Mouse (Mus musculus) forebrain, embryonic 14.5 days (tissue): ENCODE data around the gene Zfp949. TPM values are rescaled to one million over a fixed set of nuclear protein-coding genes. Genes with fewer than 3 reads are reported as not detected.

Experiments
- ATAC-seq: fragments of 200-750 bp; cut with Nextera tagmentation; 2 replicates; pipeline ENCODE4 v1.8.0; 2017; ENCODE audit warnings: mild to moderate bottlenecking, moderate library complexity
- DNase-seq: peaks from one replicate; pipeline ENCODE4 v3.0.0-alpha.2; 2015; ENCODE audit warnings: low spot score
- H3K27ac ChIP-seq: fragments of 300-500 bp; sonication (generic); 2 replicates; pipeline ENCODE4 v1.5.1; 2014; ENCODE audit warnings: low read depth, mild to moderate bottlenecking, control low read depth, low read length, moderate library complexity
- H3K27me3 ChIP-seq: fragments of 300-500 bp; sonication (generic); replicated peaks from 2 replicates; pipeline ENCODE4 v1.6.1; 2014; ENCODE audit warnings: low read length, control low read depth, mixed read lengths; ENCODE audit not compliant: control insufficient read depth, insufficient read depth
- H3K36me3 ChIP-seq: fragments of 300-500 bp; sonication (generic); 2 replicates; pipeline ENCODE4 v1.6.1; 2014; ENCODE audit warnings: low read length, control low read depth; ENCODE audit not compliant: control insufficient read depth, insufficient read depth
- H3K4me1 ChIP-seq: fragments of 300-500 bp; sonication (generic); 2 replicates; pipeline ENCODE4 v1.6.1; 2014; ENCODE audit warnings: antibody characterized with exemption, low read length, control low read depth; ENCODE audit not compliant: control insufficient read depth, insufficient read depth
- H3K4me2 ChIP-seq: fragments of 300-500 bp; sonication (generic); 2 replicates; pipeline ENCODE4 v1.6.1; 2014; ENCODE audit warnings: mild to moderate bottlenecking, control low read depth, low read length
- H3K4me3 ChIP-seq: fragments of 300-500 bp; sonication (generic); 2 replicates; pipeline ENCODE4 v1.5.1; 2014; ENCODE audit warnings: low read depth, low read length, control low read depth
- H3K9ac ChIP-seq: fragments of 300-500 bp; sonication (generic); 2 replicates; pipeline ENCODE4 v1.6.1; 2014; ENCODE audit warnings: mild to moderate bottlenecking, low read length, control low read depth, moderate library complexity
- H3K9me3 ChIP-seq: fragments of 300-500 bp; sonication (generic); replicated peaks from 2 replicates; pipeline ENCODE4 v1.6.1; 2016; ENCODE audit warnings: low read length, control low read depth, mixed read lengths; ENCODE audit not compliant: control insufficient read depth
- WGBS: fragments of 180-500 bp; shearing (Covaris S2); extraction: QIAGEN DNeasy Blood & Tissue Kit; methylation state at CpG from one replicate; pipeline ENCODE4 v1.1.7; 2014; 5-methylcytosine and 5-hydroxymethylcytosine counted together
- polyA plus RNA-seq: library from polyadenylated mRNA; unstranded; fragments of >200 nt; fragmentation: Nextera tagmentation; extraction: Ambion mirVana; gene quantifications from 2 replicates; pipeline ENCODE4 v1.2.1, GENCODE M21; 2014

Gene Zfp949
- polyA plus RNA-seq, 1 experiment from 2014 or later, result 11.8 TPM

DNA sequence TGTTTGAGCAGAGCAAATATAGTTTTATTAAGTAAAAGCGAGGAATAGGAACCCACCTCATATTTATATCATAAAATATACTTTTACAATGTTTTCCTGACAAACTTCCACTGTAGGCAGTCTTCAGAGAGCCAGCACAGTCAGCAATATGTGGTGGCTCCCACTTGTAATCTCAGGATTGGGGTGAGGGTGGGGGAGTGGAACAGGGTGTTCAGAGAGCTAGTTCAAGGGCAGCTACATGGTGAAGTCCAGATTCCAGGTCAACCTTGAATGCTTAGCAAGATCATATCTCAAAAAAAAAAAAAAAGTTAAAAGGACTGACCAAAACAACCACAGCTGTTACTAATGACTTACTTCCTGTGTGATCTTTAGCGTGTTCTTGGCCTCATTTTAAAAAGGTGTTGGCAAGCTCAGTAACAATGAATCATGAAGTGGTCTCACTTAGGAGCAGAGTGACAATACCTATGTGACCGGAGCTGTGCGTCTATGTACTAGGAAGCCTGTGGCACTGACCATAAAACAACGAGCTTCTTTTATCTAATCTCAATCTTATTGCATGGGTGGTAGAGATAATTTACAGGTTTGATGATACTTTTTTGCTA is 17.7 kb upstream of the Zfp949 start:
- Histone ChIP-seq H3K4me1 (no peaks in the 10 kb centered on the region), H3K36me3 (no peaks in the 10 kb centered on the region), H3K4me2 (no peak overlapping the region), H3K4me3 (no peak overlapping the region), H3K9ac (no peak overlapping the region), H3K9me3 (no peaks in the 10 kb centered on the region), H3K27me3 (no peaks in the 10 kb centered on the region), H3K27ac (no peak overlapping the region)
- DNase-seq (no peak), ATAC-seq (no peak)
- 89% methylated on average over 5 of the region's 5 CpGs for WGBS

DNA sequence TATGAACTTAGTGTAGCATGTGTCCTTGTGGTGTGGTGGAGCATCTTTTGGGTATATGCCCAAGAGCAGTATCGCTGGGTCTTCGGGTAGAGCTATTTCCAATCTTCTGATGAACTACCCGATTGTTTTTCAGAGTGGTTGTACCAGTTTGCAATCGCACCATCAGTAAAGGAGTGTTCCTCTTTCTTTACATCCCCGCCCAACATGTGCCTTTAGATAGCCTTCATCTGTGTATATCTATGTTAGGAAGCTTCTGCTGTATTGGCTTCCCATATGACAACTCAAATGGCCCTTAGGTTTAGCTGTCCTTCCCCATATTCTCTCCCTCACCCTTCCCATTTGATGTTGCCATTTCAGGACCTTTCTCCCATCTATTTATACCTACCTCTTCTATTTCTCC is 13.7 kb upstream of the Zfp949 start:
- H3K27me3 ChIP-seq, result no peaks in the 10 kb centered on the region
- no peak overlapping the region for H3K27ac ChIP-seq
- no peak overlapping the region for H3K9ac ChIP-seq
- no peaks in the 10 kb centered on the region for H3K36me3 ChIP-seq
- DNase-seq (no peak), ATAC-seq (no peak)
- 95% methylated on average over 5 of the region's 5 CpGs for WGBS
- H3K4me2 ChIP-seq, result no peak overlapping the region
- no peaks in the 10 kb centered on the region for H3K9me3 ChIP-seq
- no peak overlapping the region for H3K4me3 ChIP-seq
- no peaks in the 10 kb centered on the region for H3K4me1 ChIP-seq

- WGBS, result 69% methylated on average over 5 of the region's 5 CpGs
- no peaks in the 10 kb centered on the region for H3K27me3 ChIP-seq
- no peak overlapping the region for H3K4me3 ChIP-seq
- no peak overlapping the region for H3K9ac ChIP-seq
- H3K4me2 ChIP-seq, result no peak overlapping the region
- H3K4me1 ChIP-seq, result no peaks in the 10 kb centered on the region
- H3K36me3 ChIP-seq, result no peaks in the 10 kb centered on the region
- ATAC-seq (no peak), DNase-seq (no peak)
- H3K27ac ChIP-seq, result no peak overlapping the region
- H3K9me3 ChIP-seq, result no peaks in the 10 kb centered on the region
These were observed 8.1 kb upstream of the Zfp949 start for GRCm38 (mm10) chr9:88539546-88540224.

DNA sequence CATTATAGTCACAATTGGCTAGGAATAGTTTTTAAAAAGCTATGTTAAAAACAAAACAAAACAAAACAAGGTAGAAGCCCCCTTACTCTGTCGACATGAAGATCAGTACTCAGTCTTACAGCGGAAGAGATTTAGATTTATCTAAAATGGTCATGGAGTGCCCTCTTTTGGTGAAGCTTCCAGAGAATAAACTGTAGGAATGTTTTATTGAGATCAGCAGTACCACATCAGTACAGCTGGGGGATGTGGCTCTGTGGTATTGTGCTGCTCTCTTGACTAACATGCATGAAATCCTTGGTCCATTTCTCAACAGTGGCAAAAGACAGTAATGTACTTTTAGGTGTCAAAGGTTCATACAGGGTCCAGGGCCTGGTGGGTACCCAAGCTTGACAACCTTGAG is 5.0 kb upstream of the Zfp949 start:
- peak; percentile 70 for DNase-seq

DNA sequence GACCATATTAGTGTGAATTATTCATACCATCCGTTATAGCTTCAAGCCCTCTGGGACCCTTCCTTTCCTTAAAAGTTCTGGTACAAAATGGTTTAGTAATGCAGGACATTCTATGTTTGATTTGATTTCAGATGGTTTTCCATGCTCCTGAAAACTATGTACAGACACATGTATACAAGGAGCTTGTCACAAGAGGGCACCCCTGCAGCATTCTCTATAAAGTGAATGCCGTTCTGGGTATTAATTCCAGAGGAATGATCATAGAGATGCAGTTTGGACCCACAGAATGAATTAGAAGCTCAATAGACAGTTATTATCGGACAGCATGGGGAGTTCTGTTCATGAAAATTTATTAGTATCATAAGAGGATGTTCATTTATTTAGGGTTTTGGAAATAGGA is 2.3 kb upstream of the Zfp949 start:
- Histone ChIP-seq H3K9me3 (no peaks in the 10 kb centered on the region), H3K4me3 (no peak overlapping the region), H3K9ac (no peak overlapping the region), H3K27me3 (no peaks in the 10 kb centered on the region), H3K4me2 (no peak overlapping the region), H3K27ac (no peak overlapping the region), H3K36me3 (no peaks in the 10 kb centered on the region), H3K4me1 (peaks cover 15% of the 10 kb centered on the region)
- 29% methylated on average over 3 of the region's 3 CpGs for WGBS
- peak; percentile 73 for DNase-seq
- ATAC-seq, result no peak

More for the DNA sequence above, 5.0 kb upstream of the Zfp949 start:
- Histone ChIP-seq H3K9me3 (no peaks in the 10 kb centered on the region), H3K36me3 (no peaks in the 10 kb centered on the region), H3K27me3 (no peaks in the 10 kb centered on the region), H3K4me3 (no peak overlapping the region), H3K9ac (no peak overlapping the region), H3K27ac (no peak overlapping the region), H3K4me2 (no peak overlapping the region), H3K4me1 (no peaks in the 10 kb centered on the region)
- peak; percentile 40 for ATAC-seq
- 33% methylated on average over 2 of the region's 2 CpGs for WGBS

DNA sequence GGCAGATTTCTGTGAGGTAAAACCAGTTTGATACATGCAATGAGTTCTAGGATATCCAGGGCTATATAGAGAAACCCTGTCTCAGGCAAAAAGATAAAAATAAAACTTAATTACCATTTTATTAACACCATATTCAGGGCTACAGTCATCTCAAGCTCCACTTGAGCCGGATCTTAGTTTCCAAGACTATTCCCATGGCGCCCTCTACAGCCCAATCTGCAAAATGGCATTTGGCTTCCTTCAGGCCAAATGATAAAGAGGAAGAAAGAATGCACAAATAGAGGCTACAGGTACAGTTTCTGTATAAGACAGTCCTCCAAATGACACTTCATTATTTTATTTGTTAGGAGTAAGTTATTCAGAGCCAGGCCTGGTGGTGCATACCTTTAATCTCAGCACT is 1.7 kb upstream of the Zfp949 start:
- H3K4me3 ChIP-seq, result no peak overlapping the region
- H3K27me3 ChIP-seq, result no peaks in the 10 kb centered on the region

GRCm38 (mm10) chr9:88546657-88547056 is 1.2 kb upstream of the Zfp949 start:
- Histone ChIP-seq H3K4me1 (peaks cover 17% of the 10 kb centered on the region), H3K9me3 (no peaks in the 10 kb centered on the region), H3K4me3 (no peak overlapping the region), H3K9ac (no peak overlapping the region), H3K27ac (no peak overlapping the region), H3K4me2 (no peak overlapping the region), H3K36me3 (no peaks in the 10 kb centered on the region), H3K27me3 (no peaks in the 10 kb centered on the region)
- ATAC-seq, result no peak
- WGBS, result 66% methylated on average over 8 of the region's 8 CpGs
- no peak for DNase-seq

More for the DNA sequence above, 1.7 kb upstream of the Zfp949 start:
- ATAC-seq (no peak), DNase-seq (peak; percentile 74)
- Histone ChIP-seq H3K36me3 (no peaks in the 10 kb centered on the region), H3K4me1 (peaks cover 17% of the 10 kb centered on the region), H3K9ac (no peak overlapping the region), H3K9me3 (no peaks in the 10 kb centered on the region), H3K27ac (no peak overlapping the region), H3K4me2 (no peak overlapping the region)
- 3% methylated on average over 2 of the region's 2 CpGs for whole genome bisulfite sequencing

- Histone ChIP-seq H3K9me3 (no peaks in the 10 kb centered on the region), H3K4me3 (peak overlapping the region; percentile 51), H3K9ac (peak overlapping the region; percentile 77), H3K27ac (no peak overlapping the region), H3K4me1 (peaks cover 17% of the 10 kb centered on the region), H3K36me3 (no peaks in the 10 kb centered on the region), H3K27me3 (no peaks in the 10 kb centered on the region), H3K4me2 (peak overlapping the region; percentile 51)
- DNase-seq, result peak; percentile 70
- 37% methylated on average over 7 of the region's 7 CpGs for WGBS
- peak; percentile 35 for ATAC-seq
These were observed 550 bp upstream of the Zfp949 start for GRCm38 (mm10) chr9:88547270-88547669.

GRCm38 (mm10) chr9:88548614-88548945 is 760 bp downstream of the Zfp949 start:
- peak overlapping the region; percentile 51 for H3K4me3 ChIP-seq
- H3K9ac ChIP-seq, result peak overlapping the region; percentile 77
- peaks cover 17% of the 10 kb centered on the region for H3K4me1 ChIP-seq
- no peaks in the 10 kb centered on the region for H3K27me3 ChIP-seq
- H3K4me2 ChIP-seq, result peak overlapping the region; percentile 51
- ATAC-seq (peak; percentile 3; the same call in 1 of the 2 replicates), DNase-seq (no peak)
- 7% methylated on average over 8 of the region's 8 CpGs for WGBS
- H3K36me3 ChIP-seq, result 0 out of 2 replicates have a peak, but pooled peaks cover 3% of the 10 kb centered on the region
- H3K9me3 ChIP-seq, result no peaks in the 10 kb centered on the region
- peak overlapping the region; percentile 72; the same call in 1 of the 2 replicates for H3K27ac ChIP-seq
